Mouse (Mus musculus) hematopoietic stem cell, adult 5-6 weeks (primary cell): ENCODE measurements at regions not wholly inside any gene's neighbourhood (a gene's known extent, or its start where the extent isn't known, plus 50 kb on each side); places are given as distances from the start of the nearest gene placed in this dataset.

Source experiments
- ATAC-seq, 2 experiments: fragments of 125-278 bp in 1 of 2; replicated peaks in 1 of 2; 2 replicates each; pipeline ENCODE4 v1.8.0; 2016 to 2017; ENCODE audit warnings: inconsistent platforms in 2 of 2, mild to moderate bottlenecking in 2 of 2, moderate number of reproducible peaks in 2 of 2, low read depth in 1 of 2, moderate TSS enrichment in 1 of 2; ENCODE audit not compliant: low FRiP score in 2 of 2, poor library complexity in 2 of 2, severe bottlenecking in 2 of 2, insufficient read depth in 1 of 2, low TSS enrichment in 1 of 2

DNA sequence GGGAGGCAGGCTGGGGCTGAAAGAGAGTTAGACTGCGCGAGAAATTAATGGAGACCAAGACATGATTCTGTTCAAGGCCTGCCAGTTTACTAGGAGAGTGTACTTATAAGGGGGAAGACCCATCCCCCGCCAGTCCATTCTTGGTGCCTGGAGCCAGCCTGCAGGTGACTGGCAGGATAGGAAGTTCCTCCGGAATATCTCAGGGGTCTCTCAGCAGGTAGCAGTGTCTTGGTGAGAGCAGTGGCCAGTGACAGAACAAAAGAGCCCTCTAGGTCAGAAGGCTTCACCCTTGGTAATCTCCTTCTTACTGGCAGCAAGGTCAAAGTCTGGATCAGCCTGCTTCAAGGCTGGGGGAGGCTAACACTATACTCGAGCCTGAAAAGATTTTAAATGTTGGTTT lies 83.7 kb upstream of the Zfp804b start:
- no peak for ATAC-seq

DNA sequence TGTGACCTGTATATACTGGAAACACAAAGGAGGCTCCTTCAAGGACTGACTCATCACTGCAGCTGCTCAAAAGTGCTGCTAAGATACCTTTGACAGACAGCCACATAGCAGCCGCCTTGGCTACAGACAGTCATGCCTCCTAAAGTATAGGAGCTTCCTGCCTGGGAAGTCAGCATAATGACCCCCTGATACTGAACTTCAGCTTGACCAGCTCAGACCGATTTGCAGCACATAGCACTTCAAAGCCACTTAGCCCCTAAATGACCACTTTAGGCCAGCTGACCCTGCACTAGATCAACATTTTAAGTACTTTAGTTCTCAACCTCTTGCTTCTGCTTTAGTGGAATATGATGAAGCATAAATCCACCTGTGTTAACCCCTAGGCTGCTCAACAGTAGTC lies 91.9 kb upstream of the Zfp804b start:
- ATAC-seq, result no peak

DNA sequence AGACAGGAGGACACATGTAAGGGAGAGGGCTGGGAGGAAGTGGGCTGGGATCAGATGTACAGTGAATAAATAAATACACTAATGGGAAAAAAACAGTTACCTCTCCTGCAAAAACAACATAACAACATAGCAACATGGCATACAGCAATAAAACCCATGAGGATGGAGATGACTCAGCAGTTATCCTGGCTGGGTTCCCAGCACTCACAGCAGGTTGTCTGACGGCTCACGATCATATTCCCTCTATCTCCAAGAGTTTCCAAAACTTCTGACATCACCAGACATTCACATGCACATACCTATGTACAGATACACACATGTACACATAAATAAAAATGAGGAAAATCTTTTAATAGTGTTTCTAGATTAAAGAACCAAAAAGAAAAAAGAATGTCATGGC lies 103.4 kb upstream of the Zfp804b start:
- no peak for ATAC-seq

DNA sequence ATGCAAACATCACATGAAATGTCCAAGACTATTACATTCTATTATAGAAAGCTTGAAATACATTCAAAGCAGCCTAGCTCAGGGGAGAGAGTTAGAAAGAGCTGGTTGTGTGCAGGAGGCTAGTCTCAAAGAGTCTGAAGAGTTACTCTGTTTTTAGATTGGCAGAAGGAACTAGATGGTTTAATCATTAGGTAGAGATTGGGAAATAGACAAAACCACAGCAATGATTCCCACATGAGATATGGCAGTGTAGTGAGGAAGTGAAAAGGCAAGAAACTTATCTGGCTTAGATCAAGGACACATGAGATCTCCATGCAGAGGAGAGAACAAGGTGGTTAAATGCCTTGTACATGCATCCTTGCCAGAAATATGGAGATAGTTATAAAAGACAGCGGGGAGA lies 110.3 kb upstream of the Zfp804b start:
- ATAC-seq, result peak; percentile 25 to 54; a peak in 3 of 4 replicates

- ATAC-seq, result peak; percentile 71 to 85; a peak in 3 of 4 replicates
These were observed 112.5 kb upstream of the Zfp804b start for GRCm38 (mm10) chr5:7457102-7457501.

DNA sequence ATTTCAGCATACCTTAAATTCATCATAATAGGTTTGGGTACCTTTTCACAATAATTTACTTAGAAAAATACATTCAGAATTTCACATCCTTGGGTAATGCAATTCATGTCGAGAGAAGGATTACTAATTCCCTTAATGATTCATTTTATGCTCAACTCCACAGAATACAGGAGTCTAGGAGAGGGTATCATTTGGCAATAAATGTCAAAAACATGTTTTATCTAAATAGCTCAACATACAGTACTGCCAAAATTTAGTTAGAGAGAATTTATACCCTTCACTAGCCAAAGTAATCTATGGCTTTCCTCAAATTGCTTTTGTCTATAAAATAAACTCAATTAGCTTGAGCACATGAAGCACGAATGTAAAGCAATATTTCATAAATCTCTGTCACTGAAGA lies 144.6 kb upstream of the Zfp804b start:
- ATAC-seq, result no peak

DNA sequence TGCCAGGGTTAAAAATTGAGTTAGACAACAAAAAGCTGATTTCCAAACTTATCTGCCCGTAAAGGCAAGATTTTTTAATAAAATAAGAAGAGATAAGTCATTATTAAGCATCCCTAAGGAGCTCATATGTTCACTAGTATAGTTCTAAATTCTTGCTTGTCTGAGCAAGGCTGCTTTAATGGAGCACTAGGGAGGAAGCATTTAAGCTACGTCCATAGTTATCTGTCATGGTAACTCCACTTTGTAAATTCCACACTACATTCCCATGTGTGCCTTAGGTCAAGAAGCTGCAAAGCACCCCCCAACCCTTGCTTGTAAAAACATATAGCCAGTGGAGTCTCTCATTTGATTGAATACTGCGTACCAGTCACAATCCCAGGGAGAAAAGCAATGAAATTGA lies 145.0 kb upstream of the Zfp804b start:
- ATAC-seq, result no peak

DNA sequence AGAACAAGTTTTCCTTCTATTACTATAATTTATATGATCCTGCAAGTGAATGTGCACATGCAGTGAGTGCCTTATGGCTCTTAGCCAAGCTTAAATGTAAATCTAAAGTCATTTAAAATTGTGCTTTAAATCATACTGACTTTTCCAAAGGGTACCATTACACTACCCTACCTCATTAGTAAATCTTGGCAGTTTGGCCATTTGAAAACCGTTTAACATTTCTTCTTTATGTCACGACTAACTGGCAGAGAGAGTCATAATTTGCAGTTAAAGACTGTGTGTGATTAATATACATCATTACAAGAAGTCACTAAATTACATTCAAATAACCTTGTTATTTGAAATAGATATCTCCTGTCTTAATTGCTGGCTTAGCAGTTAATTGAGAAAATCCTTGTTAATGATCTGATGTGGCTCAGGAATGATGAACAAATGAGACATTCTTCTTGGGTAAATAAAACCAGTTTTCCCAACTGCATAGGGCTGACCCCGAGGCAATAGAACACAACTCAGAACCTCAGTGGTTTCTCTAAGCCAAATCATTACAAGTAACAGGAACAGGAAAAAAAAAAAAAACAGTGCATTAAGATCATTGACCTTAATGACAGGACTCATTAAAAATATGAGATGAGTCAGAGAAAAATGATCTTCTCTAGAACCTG lies 173.1 kb upstream of the Zfp804b start:
- no peak for ATAC-seq

GRCm38 (mm10) chr5:7532686-7533199 lies 188.2 kb upstream of the Zfp804b start:
- ATAC-seq, result no peak

DNA sequence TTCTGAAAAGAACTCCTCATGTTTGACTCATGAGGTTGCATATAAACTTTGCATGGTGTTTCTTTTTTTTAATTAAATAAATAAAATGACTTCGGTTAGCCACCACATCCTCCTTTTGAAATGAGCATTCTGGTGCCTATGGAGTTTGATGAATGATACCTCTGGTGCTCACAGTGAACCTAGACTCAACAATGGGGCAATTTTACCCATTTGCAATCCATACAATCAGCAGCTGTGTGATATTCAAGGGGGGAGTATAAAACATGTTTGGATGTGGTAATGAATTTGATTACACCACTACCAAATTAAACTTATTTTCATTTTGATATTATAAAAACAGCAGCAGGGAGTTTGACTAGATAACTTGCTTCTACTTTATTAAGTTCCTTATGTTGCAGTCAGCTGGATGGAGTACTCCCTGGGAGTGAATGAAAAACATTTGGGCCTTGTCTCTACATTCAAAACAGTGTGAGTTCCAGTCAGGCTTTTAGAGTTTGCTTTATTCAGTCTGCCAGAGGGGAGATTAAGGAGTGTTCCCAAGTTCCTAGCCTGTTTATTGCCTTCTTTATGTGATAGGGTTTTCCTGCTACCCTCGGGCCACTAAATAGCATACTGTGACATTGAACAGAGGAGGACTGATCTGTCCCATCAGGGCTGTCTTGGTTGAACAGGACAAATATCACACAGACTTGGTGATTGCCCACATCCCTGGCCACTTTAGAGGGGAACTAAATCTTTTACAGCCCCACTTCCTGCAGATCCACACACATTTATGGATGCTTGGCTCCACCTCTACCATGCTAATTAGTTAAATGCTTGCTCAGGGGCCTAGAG lies 195.5 kb upstream of the Zfp804b start:
- ATAC-seq, result no peak

DNA sequence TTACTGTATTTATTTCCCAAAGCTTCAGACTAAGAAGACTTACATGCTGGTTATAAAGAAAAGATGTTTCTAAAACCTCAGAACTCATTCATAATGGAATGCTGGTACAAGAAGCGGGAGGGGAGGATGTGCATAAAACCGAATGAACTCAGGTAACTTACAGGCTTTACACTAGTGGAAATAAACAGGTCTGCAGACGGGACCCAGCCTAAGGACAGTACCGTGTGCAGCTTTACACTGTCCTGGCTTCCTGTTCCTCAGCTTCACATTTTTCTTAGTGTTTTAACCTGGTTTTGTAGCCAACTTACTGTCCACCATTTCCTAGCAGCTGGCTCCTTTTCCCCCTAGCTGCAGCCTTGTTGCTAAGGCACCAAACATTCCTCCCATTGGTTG lies 196.1 kb upstream of the Zfp804b start:
- ATAC-seq, result no peak

GRCm38 (mm10) chr5:7543857-7544256 lies 199.3 kb upstream of the Zfp804b start:
- ATAC-seq, result no peak

DNA sequence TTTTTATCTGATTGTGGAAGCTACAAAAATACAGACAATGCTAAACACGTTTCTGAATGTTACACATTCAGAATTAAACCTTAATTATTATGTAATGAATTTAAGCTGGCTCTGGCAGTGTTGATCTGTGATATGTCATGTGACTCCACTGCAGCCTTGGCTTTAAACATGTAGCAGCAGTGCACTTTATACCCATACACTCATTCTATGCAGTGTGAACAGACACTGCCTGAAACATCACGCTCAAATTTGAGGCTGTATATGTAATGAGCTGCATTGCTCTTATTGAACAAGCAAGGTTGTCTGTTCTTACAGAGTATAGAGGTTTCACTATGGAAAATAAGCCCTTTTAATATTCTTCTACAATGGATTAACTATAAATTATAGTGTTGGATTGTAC lies 235.9 kb upstream of the Zfp804b start:
- ATAC-seq, result no peak

DNA sequence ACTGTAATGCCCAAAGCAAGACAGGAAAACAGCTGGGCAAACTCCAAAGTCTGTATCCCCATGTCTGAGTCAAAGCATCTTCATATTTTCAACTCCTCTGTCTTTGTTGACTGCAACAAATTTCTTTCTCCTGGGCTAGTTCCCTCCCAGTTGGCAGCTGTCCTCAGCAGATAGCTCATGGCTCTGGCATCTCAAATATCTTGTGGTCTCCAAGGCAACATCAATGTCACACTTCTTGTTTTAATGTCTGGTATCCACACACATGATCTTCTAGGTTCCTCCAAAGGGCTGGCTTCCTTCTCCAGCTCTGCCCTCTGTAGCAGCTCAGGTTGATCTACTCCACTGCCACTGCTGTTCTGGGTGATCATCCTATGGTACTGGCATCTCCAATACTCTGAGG lies 242.0 kb upstream of the Zfp804b start:
- ATAC-seq, result no peak

DNA sequence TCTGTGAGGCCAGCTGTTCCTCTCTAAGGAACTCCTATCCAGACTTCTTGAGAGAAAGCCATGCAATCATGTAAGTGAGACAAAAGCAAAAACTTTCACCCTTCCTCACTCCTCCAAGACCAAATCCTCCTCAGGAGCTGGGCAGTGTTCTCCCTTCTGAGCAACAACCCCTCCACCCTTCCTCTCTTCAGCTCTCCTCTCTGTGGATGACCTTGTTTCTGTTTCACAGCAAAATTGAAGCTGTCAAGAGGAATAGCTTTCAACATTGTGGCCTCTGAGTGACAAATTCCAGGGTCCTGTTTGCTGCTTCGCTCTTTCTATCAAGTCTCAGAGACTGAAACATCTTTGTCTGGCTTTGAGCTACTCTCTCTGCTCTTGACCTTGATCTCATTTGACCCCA lies 255.9 kb upstream of the Zfp804b start:
- ATAC-seq, result no peak

GRCm38 (mm10) chr5:7607517-7607916 lies 263.0 kb upstream of the Zfp804b start:
- no peak for ATAC-seq

GRCm38 (mm10) chr5:7607924-7608323 lies 263.4 kb upstream of the Zfp804b start:
- no peak for ATAC-seq

GRCm38 (mm10) chr5:7655280-7655679 lies 305.0 kb upstream of the Steap4 start:
- ATAC-seq, result no peak

GRCm38 (mm10) chr5:7701776-7702175 lies 258.5 kb upstream of the Steap4 start:
- no peak for ATAC-seq
